Mouse (Mus musculus) kidney, postnatal 25 days (tissue): ENCODE data around the gene Armh3.
"Not testable (repeated sequence)": the region's sequence is repeated elsewhere in the genome, so short reads cannot be mapped to it uniquely, and the experiment has no call there.

Experiments used
- DNase-seq, 2 experiments: peaks; one replicate each; pipeline ENCODE4 v3.0.0; 2021; ENCODE audit warnings: mixed read lengths in 2 of 2

The Armh3 gene

DNA sequence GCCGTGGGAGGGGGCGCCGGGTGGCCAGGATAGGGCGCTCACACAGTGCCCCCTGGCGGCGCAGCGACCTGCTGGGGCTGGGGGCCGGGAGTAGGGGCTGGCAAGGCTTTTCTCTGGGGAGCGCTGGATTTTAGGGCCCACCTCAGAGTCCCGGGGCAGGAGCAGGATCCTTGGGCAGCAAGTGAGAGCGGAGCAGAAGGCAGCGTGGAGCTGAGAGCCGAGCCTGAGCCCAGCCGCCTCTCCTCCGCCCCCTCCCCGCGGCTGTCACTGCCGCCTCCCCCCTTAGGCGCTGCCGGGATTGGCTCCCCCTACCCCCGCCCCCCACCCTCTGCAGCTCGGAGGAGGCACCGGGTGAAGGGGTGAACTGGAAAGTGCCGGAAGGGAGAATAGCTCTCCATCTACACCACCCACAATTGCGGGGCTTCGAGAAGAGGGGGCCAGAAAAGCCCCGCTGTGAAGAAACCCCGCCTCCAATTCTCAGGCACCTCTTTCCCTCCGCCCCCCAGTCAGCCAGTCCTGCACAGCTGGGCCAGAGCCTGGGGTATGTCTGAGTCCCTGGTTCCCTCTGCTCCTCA is 182.4 kb downstream of the Armh3 start, which contains the start of gene Kcnip2:
Gene Kcnip2 (minus strand): TSS at position 231 of the 575 bp plus-strand sequence.
- DNase-seq = peak; percentile 34 to 71

DNA sequence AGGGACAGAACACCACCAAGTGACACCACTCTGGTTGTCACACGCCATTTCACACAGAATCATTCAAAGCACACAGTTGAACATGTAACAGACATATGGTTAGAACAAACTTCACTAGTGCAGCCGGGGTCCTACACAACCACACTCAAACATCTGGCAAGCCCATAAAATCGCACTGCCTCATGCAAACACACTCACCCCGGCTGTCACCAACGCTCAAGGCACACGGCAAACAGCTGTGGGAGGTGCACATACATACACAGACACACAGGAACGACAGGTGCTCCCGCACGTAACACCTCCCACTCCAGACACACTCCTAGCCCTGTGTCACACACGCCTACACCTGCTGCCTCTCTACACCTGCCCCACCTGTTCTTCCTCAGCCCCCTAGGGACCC is 183.1 kb downstream of the Armh3 start:
- DNase-seq = no peak

DNA sequence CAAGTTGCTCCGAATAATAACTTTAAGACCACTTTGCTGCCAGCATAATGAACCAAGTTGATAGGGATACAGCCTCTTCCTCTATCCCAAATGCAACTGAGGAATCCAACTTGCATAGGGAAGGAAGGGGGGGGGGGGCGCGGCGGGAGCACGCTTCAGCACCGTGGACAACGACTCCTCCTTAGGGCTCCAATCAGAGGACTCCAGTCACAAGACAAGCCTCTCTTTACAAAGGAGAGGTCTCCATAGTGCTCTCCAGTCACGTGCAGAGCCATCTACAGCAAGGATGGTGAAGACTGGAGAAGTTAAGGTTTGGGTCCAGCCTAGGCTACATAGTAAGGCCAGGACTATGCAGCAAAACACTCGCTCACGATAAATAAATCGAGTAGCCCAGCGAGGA is 184.5 kb downstream of the Armh3 start:
- DNase-seq = peak in 1 of 2 experiments; percentile 20

DNA sequence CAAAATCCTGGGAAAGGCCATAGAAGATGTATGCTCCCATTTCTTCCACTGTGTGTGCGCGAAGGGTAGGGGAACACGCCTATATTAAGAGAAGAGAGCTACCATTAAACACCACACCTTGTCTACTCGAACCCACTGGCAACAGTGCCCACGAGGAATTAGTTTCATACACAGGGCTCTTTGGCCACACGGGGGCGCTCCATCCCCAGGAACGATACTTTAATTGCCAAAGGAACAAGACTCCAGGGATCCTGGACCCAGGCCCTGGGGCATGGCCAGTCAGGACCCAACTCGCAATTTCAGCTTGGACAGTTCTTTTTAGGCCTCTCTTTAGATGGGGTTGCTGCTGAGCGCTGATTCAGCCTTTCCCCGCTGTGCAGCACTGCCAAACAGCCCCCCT is 185.0 kb downstream of the Armh3 start:
- peak; percentile 87 to 96 for DNase-seq

DNA sequence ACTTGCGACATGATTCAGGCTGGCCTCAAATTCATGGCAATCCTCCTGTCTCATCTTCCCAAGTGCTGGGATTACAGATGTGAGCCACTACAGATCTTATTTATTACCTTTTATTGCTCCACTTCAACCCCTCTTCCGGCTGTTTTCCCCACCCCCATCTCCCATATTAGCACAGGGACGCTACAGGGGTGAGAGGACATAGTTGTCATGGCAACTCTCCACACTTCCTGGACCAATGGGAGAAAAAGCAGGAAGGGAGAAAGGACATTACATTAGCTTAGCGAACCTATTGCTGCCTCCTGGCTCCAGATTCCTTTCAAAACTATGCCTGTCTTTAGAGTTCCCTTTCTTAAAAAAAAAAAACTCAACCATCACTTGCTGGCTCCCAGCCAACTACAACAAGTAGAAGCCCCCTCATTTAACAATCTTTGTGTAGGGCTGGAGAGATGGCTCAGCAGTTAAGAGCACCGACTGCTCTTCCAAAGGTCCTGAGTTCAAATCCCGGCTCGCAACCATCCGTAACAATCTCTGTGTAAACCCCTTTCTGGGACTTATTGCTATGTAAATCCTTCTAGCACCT is 185.5 kb downstream of the Armh3 start:
- no peak for DNase-seq

DNA sequence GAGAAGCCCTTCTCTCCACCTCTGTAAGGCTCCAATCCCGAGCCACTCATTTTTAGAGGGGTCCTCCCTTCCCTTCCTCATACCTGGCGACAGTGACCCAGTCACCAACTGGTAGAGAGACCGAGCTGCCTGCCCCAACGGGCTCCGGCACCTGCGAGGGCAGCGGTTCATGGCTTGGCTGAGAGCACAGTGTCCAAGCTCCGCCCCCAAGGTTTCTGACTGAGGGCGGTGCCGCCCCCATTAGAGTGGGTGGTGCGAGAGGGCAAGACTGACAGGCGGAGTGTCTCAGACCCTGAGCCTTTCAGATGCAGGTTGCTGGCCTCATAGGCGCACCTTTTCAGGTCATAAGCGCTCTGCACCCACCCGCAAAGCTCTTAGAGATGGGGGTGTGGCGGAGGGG is 186.2 kb downstream of the Armh3 start:
- peak; percentile 76 to 82 for DNase-seq

DNA sequence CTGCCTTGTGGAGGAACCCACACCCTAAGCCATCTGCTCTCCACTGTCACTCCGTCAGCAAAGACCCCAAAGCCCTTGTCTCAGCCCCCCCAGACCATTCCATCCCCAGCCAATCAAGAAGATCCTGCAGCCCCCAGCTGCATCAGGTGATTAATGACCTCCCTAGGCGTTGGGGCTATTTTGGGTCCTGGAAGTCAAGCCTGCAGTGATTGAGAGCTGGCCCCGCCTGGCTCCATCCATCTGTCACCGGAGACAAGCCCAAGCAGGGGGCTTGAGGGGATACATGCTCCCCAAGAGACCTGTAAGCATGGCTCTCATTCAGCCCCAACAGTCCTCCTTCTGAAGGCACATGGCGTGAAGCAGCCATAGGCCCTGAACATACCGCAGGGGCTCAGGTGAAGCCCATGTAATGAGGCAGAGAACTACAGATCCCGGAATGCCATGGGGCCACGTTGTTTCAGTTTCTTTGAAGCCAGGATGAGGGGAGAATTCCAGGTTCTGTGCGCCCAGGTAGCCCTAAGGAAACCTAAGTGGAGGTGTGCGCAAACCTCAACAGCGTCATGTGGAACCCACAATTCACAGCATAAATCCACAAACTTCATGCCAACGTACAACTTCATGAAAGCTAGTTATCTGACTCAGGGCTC is 187.1 kb downstream of the Armh3 start:
- DNase-seq = no peak

DNA sequence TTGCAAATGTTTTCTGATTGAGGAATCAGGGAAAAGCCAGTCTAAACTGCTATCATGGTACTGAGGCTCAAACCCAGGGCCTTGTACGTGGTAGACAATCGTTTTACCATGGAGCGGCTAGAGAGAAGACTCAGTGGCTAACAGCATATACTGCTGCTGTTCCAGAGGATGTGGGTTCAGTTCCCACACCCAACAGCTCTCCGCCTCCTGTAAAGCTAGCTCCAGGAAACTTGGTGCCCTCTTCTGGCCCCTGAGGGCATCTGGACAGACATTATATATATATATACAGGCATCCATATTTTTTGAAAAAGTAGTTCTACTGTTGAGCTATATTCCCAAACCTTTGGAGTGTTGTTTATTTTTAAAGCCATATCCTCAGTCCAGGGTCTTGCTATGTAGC is 190.6 kb downstream of the Armh3 start:
- no peak for DNase-seq

DNA sequence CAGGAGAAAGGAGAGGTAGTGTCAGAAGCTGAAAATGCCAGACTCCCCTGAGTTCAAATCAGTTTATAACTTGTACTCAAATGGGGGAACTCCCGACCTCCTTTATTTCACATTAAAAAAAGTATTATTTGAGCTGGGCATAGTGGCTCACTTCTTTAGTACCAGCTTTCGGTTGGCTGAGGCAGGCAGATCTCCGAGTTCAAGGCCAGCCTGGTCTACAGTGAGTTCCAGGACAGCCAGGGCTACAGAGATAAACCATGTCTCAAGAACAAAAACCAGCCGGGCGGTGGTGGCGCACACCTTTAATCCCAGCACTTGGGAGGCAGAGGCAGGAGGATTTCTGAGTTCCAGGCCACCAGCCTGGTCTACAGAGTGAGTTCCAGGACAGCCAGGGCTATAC is 192.5 kb downstream of the Armh3 start:
- not testable (repeated sequence) for DNase-seq

DNA sequence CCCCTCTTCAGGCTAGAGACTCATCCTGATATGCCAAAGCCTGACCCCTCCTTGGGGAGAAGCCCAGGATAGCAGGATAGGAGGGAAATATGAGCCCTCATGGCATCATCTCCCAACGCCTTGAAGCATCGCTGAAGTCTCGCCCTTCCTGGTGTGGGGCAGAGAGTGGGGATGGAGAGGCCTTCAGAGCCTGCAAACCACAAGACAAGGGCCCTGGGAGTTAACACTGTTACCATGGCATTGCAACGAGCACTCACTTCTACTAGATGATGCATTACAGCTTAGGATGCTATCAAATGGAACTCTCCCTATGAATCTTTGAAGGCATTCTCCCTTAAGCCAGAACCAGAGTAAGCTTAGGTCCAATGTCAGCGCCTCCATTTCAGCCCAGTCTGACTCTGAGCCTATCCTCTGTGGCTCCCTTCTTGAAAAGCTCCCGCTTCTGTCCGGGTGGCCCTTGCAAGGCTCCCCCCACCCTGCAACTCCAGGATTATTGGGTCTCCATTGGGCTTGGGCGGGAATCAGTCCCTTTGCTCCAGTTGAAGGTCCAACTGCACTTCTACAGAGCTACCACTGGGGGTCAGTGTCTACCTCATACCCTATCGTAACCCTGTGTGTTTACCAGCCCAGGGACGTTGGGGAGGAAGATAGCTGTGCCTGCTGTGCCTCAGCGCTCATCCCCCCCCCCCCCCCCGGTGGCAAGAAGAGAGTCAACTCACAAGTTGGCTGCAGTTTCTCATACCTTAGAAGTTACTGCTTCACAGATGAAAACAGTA is 193.5 kb downstream of the Armh3 start:
- DNase-seq = peak; percentile 24 to 46

DNA sequence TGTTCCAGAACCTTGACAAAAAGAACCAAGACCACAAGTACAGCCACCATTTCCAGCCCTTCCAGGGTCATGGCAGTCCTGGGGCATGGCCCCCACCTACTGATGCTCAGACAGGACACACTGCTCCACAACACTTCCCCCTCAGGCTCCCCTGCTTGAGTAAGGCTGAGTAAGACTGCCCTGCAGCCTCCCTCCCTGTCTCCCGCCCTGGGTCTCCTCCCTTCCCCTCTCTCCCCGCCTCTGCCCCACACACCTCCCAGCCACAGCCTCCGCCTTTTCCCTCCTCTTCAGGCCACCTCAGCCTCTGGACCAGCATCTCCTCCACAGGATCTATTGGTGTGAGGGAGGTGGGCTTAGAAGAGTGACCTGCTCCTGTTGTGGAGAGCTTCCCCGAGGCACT is 194.9 kb downstream of the Armh3 start:
- no peak for DNase-seq

DNA sequence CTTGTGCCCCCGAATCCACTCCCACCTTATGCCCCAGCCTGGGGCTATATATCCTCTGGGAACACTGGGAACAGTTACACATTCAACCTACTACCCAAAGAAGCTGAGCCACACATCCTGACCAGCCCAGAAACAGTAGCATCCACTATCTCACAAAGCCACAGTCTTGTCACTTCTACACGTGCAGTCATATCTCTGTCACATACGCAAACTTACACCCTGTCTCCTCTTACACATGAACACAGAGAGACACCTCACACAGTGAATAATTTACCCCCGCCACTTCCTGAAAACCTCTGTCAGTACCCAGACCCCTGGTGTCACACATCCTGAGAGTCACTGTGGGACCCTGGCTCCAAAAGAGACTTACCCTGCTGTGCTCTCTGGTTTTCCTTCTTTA is 195.6 kb downstream of the Armh3 start:
- DNase-seq = no peak

DNA sequence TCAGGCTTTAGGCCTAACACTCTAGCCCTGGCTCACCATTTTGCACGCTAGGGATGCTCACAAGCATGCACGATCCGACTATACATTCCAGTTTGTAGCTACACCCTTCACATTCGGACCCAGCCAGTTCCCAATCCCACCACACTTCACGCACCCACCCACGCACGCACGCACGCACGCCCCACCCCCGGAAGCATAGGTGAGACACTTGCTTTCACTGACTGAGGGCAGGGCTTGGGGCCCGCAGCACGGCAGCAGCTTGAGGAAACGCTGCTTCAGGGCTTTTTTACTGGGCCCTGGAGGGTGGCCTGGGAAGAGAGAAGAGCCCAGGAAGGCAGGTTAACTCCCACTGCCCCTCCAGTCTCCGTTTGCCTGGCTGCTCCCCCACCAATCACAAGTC is 201.4 kb downstream of the Armh3 start:
- DNase-seq = no peak

DNA sequence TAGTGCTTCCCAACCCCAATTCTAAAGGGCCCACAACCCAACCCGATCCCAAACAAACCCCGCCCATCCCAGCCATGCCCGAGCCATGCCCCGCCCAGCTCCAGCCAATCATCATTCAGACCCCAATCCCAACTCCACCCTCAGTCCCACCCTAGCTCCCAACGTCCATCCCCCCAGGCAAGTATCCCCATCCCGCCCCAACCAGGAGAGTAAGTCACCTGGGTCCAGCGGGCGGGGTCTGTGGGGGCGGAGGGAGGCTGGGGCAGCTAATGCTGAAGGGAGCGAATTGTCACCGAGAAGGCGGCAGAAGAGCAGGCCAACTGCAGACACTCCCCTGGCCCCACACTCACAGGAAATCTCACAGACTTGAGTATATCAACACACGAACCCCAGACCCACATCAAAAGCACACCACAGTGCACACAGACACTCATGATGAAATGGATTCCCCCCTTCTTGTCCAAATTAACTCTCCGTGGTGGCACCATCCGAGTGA is 202.2 kb downstream of the Armh3 start:
- DNase-seq = peak in 1 of 2 experiments; percentile 13

DNA sequence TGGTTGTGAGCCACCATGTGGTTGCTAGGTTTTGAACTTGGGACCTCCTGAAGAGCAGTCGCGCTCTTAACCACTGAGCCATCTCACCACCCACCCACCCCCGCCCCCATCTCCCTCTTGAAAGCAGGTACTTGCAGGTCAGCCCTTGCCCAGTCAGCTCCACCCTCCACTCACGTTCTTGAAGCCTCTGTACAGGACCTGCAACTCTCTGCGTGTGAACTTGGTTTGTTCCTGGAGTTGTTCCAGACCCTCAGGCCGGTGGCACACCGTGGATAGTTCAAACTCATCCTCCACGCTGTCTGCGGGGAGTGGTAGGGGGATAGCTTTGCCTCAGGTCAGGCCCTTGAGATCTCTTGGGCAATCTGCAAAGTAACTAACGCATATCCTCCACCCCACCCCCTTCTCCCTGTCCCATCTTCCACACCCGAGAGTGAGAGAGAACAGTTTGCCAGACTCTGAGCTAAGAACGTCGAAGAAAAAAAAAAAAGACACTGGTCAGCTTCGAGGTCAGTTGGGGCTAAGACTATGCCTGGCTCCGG is 202.8 kb downstream of the Armh3 start:
- no peak for DNase-seq

DNA sequence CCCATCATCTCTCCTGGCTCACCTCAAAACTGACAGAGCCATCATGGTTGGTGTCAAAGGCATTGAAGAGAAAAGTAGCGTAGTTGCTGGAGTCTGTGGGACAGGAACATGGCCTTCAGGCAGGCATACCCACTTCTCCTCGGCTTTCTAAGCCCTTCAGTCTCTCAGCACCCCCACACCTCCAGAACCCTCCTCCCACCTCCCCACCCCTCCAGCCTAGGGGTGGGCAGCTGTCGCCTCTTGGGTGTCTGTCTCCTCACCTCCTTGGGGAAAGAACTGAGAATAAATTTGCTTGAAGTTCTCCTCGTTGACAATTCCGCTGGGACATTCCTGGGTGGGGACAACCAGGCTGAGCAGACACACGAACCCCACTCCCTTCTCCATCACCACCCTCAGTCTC is 203.6 kb downstream of the Armh3 start:
- DNase-seq = no peak

DNA sequence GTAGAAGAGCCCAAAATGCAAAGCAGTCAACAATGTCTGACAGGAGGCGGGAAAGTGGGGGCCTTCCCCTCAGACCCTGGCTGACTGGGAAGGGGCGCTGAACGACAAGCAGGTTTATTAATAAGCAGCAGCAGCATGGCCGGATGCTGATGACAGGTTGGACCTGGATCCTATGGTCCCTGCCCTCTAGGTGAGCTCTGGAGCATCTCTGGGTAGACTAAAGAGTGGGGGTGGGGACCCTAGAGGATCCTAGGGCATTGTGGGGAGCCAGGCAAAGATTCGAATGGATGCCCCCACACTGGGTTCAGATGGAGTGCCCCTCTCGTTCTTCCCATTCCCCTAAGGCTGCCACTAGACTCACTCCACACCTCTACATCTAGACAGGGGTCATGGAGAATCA is 205.9 kb downstream of the Armh3 start:
- DNase-seq = no peak

DNA sequence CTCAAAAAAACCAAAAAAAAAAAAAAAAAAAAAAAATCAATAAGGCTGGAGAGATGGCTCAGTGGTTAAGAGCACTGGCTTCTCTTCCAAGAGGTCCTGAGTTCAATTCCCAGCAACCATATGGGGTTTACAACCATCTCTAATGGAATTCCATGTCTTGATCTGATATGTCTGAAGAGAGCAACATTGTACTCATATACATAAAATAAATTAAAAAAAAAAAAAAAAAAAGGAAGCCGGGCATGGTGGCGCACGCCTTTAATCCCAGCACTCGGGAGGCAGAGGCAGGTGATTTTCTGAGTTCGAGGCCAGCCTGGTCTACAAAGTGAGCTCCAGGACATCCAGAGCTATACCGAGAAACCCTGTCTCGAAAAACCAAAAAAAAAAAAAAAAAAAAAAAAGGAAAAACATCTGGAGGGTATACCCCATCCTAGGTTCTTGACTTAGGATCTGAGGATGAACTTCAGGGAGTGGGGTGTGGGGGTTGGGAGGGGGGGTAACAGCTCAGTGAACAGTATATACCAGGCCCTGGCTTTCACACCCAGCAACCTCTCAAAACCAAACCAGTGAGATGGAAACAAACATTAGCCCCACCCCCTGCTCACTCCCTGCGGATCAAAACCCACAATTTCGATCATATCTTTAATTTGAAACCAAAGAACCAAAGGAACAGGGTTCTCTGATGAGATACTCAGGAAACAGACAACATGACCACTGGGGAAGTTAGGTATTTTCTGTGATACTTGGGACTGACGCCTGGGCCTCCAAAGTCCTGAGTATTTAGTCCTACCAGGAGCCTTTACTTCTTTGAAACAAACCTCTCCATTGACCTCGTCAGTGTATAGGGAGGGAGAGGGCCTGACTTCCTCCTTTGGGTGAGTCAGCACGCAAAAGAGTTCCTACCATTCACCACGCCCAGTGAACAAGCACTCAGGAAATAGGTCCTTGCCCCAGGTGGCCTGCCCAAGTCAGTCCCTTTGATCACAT is 208.1 kb downstream of the Armh3 start:
- no peak for DNase-seq

DNA sequence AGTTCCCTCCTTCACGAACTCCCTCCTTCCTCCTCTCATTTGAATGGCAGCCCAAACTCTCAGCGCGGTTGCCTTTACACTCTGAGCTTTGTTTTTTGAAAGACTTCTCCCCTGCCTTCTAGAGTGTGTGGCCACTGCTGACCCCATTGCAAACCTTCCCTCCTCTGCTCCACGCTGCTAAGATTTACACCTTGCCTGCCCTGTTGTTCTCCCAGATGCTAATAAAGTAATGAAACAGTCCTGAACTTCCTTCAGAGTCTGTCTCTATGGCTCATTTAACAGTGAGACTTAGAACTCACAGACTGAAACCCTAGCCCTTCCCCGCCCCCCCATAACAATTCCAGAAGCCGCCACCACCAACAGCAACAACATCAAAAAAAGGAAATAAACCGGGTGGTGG is 208.9 kb downstream of the Armh3 start:
- DNase-seq = no peak

DNA sequence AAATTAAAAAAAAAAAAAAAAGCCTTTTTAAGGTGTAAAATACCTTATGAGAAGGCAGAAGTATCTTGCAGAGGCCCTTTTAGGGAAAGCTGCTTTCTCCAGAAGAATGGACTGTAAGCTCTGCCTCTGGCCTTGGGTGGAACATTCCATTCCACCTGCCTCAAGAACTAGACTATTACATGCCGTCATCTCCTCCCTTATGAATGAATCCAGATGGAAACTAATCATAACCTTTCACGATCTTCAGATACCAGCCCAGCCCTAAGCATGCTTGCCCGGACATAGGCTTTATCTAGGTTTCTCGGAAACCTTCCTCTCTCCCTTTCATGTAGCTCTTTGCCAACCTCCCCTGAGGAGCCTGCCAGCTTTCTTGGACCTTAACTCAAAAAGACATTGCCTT is 210.0 kb downstream of the Armh3 start:
- DNase-seq = no peak

DNA sequence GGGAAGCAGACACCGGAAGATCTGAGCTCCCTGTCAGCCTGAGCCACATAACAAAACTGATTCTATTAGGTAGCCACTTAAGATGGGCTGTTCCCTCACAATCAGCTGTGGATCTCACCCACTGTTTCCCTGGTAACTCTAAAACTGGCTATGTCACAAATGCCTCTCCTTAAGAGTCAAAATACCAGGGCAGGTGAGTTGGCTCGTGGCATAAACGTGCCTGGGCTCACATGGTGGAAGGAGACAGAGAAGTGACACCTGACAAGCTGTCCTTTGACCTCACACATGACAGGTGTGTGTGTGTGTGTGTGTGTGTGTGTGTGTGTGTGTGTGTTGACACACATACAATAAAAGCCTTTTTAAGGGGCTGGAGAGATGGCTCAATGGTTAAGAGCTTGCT is 210.8 kb downstream of the Armh3 start:
- no peak for DNase-seq

DNA sequence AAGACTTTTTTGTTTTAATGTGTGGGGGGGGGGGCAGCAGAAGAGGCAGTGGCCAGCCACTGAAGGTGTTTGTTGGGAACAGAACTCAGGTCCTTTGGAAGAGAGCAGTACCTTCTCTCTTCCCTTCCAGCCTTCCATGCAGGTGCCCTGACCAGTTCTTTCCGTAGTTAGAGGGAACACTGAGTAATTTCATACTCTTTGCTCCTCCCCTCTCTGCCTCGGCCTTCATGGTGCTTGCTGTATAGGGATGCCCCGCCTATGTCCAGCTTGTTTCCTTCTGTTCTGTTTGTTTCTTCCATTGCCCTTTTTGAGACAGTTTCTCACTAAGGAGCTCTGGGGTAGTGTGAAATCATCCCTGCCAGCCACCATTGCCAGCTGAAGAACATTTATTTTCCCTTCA is 212.8 kb downstream of the Armh3 start:
- no peak for DNase-seq
